ENCODE assay signal across 26 mouse cellular contexts in the genomic region with DNA sequence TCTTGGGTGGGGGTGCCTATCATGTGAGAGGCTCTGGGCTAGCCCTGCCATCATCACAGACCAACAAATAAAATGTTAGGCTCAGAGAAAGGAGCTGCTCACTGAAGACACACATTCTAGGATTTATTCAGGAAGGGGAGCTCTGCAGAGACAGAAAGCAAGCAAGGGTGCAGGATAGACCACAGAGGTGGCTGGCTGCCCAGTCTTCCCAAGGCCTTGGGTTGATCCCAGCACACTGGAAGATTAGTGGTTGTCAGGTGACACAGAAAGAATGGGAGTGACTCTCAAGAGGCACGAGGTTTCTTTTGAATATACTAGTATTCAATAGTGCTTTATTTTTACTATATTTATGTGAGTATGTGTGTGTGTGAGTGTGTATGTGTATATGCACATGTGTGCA. TPM values are rescaled to one million over a fixed set of nuclear protein-coding genes. Genes with fewer than 3 reads are reported as not detected.
DNase-seq lines count a peak whose midpoint lies in the region; ATAC-seq and TF ChIP-seq lines count a peak whose summit lies in the region.
"Had no signal": no experiment of that assay in that cellular context is flagged by ENCODE, and none has a peak within 500 bp of the region (broad histone marks: within the 10 kb centered on the region; RNA-seq: fewer than 3 reads in every experiment).

No protein-coding gene starts in this region.

- peak; percentile 58 for DNase-seq in adrenal gland, adult 2 months
- no peak for DNase-seq in adrenal gland, adult 8-10 months
- DNase-seq in NIH3T3 (ENCODE audit: low read depth): peak; percentile 28
- no peak for DNase-seq in midbrain, embryonic 11.5 days (ENCODE audit: low spot score, missing footprints)
- no peak for DNase-seq in kidney, postnatal 25 days
- DNase-seq: cerebellum, adult 11-12 months; cerebellum, adult 8-10 months; cerebellum, postnatal 10 days; cerebellum, postnatal 36 days; embryo, embryonic 11 days; gastrocnemius, postnatal 10 days; gastrocnemius, postnatal 36 days; heart, adult 2 months; heart, postnatal 14 days; heart, postnatal 4 days had no signal

- peak overlapping the region; percentile 75 for H3K27ac ChIP-seq in testis, adult 2 months (ENCODE audit: control insufficient read depth, insufficient read depth, low read depth, low read length)
- no peak overlapping the region for H3K27ac ChIP-seq in midbrain, embryonic 11.5 days (ENCODE audit: low read depth, low read length)
- H3K27ac ChIP-seq: forebrain, embryonic 10.5 days; forebrain, embryonic 13.5 days; heart, adult 2 months; heart, embryonic 10.5 days; heart, embryonic 13.5 days; hindbrain, embryonic 14.5 days; hindbrain, postnatal 0 days had no signal

- H3K27me3 ChIP-seq in testis, adult 2 months (ENCODE audit: control insufficient read depth, insufficient read depth, low read length): no peaks in the 10 kb centered on the region
- no peaks in the 10 kb centered on the region for H3K27me3 ChIP-seq in midbrain, embryonic 11.5 days (ENCODE audit: control insufficient read depth, insufficient read depth, low read length)
- H3K27me3 ChIP-seq: forebrain, embryonic 13.5 days; heart, embryonic 13.5 days; Patski had no signal

- H3K36me3 ChIP-seq in testis, adult 2 months (ENCODE audit: control insufficient read depth, insufficient read depth, low read length): no peaks in the 10 kb centered on the region
- no peaks in the 10 kb centered on the region for H3K36me3 ChIP-seq in midbrain, embryonic 11.5 days (ENCODE audit: control insufficient read depth, insufficient read depth, low read length)
- H3K36me3 ChIP-seq: forebrain, embryonic 10.5 days; heart, embryonic 10.5 days; heart, embryonic 13.5 days had no signal

- WGBS in midbrain, embryonic 11.5 days: 80% methylated on average over 1 of the region's 1 CpGs

- no peak for TF ChIP-seq POLR2A in testis, adult 2 months (IDR thresholded peaks at IDR 0.05; ENCODE audit: control insufficient read depth, low read depth, low read length)

- no peak for TF ChIP-seq CTCF in testis, adult 2 months (IDR thresholded peaks at IDR 0.05; ENCODE audit: control insufficient read depth, insufficient read depth, insufficient replicate concordance, low read depth, low read length)

- H3K9ac ChIP-seq in midbrain, embryonic 11.5 days (ENCODE audit: low read length): no peak overlapping the region
- H3K9ac ChIP-seq: forebrain, embryonic 13.5 days; heart, embryonic 13.5 days; hindbrain, embryonic 14.5 days had no signal

- no peak overlapping the region for H3K4me3 ChIP-seq in testis, adult 2 months (ENCODE audit: control insufficient read depth, low read depth, low read length)
- H3K4me3 ChIP-seq in midbrain, embryonic 11.5 days (ENCODE audit: low read depth, low read length): no peak overlapping the region
- H3K4me3 ChIP-seq: forebrain, embryonic 10.5 days; forebrain, embryonic 13.5 days; heart, adult 2 months; heart, embryonic 10.5 days; heart, embryonic 13.5 days had no signal

- H3K9me3 ChIP-seq in midbrain, embryonic 11.5 days (ENCODE audit: control insufficient read depth, low read length): no peaks in the 10 kb centered on the region
- H3K9me3 ChIP-seq: forebrain, embryonic 10.5 days; forebrain, embryonic 13.5 days; heart, embryonic 10.5 days; heart, embryonic 13.5 days had no signal

- no peak overlapping the region for H3K4me2 ChIP-seq in midbrain, embryonic 11.5 days
- H3K4me2 ChIP-seq: forebrain, embryonic 13.5 days; heart, embryonic 13.5 days; hindbrain, embryonic 14.5 days had no signal

- ATAC-seq in midbrain, embryonic 11.5 days (ENCODE audit: low FRiP score): no peak
- ATAC-seq: forebrain, embryonic 13.5 days; forebrain, embryonic 16.5 days; hindbrain, postnatal 0 days; inflammation-experienced regulatory T-cells, adult 6 months; intestine, embryonic 16.5 days; Patski had no signal

- no peaks in the 10 kb centered on the region for H3K4me1 ChIP-seq in testis, adult 2 months (ENCODE audit: control insufficient read depth, insufficient read depth, low read length)
- H3K4me1 ChIP-seq in midbrain, embryonic 11.5 days (ENCODE audit: control insufficient read depth, insufficient read depth, low read length): no peaks in the 10 kb centered on the region
- H3K4me1 ChIP-seq: forebrain, embryonic 10.5 days; forebrain, embryonic 13.5 days; heart, embryonic 13.5 days had no signal

RNA-seq across cellular contexts. Expression of a gene that starts 26.6 kb away (rescaled TPM):
- 10 to 100 TPM; 20.3 to 30.5 TPM for total RNA-seq in adrenal gland, adult 2 months (2021)
- polyA plus RNA-seq in adrenal gland, adult 2 months (2012; rRNA removed): 18.4 and 23.3 TPM in 2 replicates
- 10 to 100 TPM; 28.9 to 43.1 (median 34.7) TPM for total RNA-seq in adrenal gland, adult 8-10 months (2022)
- polyA plus RNA-seq in testis, adult 2 months (2012; rRNA removed): 17.2 and 18.2 TPM in 2 replicates
- 18.1 and 18.3 TPM in 2 replicates for polyA plus RNA-seq in midbrain, embryonic 11.5 days (2014; fragmentation: Nextera tagmentation; extraction: Ambion mirVana)

RNA-seq across cellular contexts. Expression of a gene that starts 41.9 kb away (rescaled TPM):
- 100 to 1,000 TPM in 1 of 2 experiments, 10 to 100 TPM in 1; 90.8 to 102 TPM for total RNA-seq in adrenal gland, adult 2 months (2021)
- polyA plus RNA-seq in adrenal gland, adult 2 months (2012; rRNA removed): 3.0 and 4.2 TPM in 2 replicates
- total RNA-seq in adrenal gland, adult 8-10 months (2022): 100 to 1,000 TPM in 1 of 4 experiments, 10 to 100 TPM in 3; 76.5 to 101 (median 86.8) TPM
- 25.8 and 28.0 TPM in 2 replicates for polyA plus RNA-seq in testis, adult 2 months (2012; rRNA removed)
- polyA plus RNA-seq in midbrain, embryonic 11.5 days (2014; fragmentation: Nextera tagmentation; extraction: Ambion mirVana): 232 and 254 TPM in 2 replicates

RNA-seq across cellular contexts. Expression of a gene that starts 50.7 kb away (rescaled TPM):
- total RNA-seq in adrenal gland, adult 2 months (2021): 10 to 100 TPM; 11.1 to 17.5 TPM
- 1.8 and 2.8 TPM in 2 replicates for polyA plus RNA-seq in adrenal gland, adult 2 months (2012; rRNA removed)
- total RNA-seq in adrenal gland, adult 8-10 months (2022): 10 to 100 TPM in 3 of 4 experiments, 1 to 10 TPM in 1; 9.5 to 13.2 (median 12.1) TPM
- polyA plus RNA-seq in testis, adult 2 months (2012; rRNA removed): 1.5 and 1.6 TPM in 2 replicates
- polyA plus RNA-seq in midbrain, embryonic 11.5 days (2014; fragmentation: Nextera tagmentation; extraction: Ambion mirVana): 29.9 and 32.1 TPM in 2 replicates

Comparison
In these comparisons a context has a peak if more than half of its experiments do, and no peak if none do; other contexts are left out.
1. DNase-seq: peak in adrenal gland, adult 2 months (single experiment) and NIH3T3 (single experiment); none in adrenal gland, adult 8-10 months (single experiment), midbrain, embryonic 11.5 days (single experiment) and kidney, postnatal 25 days (0 of 2).